Mouse (Mus musculus) MEL-GATA-1-ER (cell line): ENCODE data around the gene Ttc9b.

Experiments
- DNase-seq: peaks from one replicate; pipeline ENCODE4 v3.0.0-alpha.2; 2012; ENCODE audit warnings: low read depth; ENCODE audit errors: extremely low read depth

Gene Ttc9b

GRCm38 (mm10) chr7:27687836-27688235, 34.1 kb downstream of the Ttc9b start:
- DNase-seq, result no peak

- peak; percentile 21 for DNase-seq
Measured at GRCm38 (mm10) chr7:27688246-27688788, 34.6 kb downstream of the Ttc9b start.

GRCm38 (mm10) chr7:27688815-27689612, 35.3 kb downstream of the Ttc9b start, which contains the start of gene Zfp607b:
TSS of gene Zfp607b (plus strand) at chr7:27689340.
- DNase-seq, result peak; percentile 100

- peak; percentile 46 for DNase-seq
Measured at GRCm38 (mm10) chr7:27691076-27691475, 37.4 kb downstream of the Ttc9b start.

- DNase-seq, result no peak
Measured at GRCm38 (mm10) chr7:27696711-27697110, 43.0 kb downstream of the Ttc9b start.
